ENCODE assay signal across 9 mouse cellular contexts in the genomic region with DNA sequence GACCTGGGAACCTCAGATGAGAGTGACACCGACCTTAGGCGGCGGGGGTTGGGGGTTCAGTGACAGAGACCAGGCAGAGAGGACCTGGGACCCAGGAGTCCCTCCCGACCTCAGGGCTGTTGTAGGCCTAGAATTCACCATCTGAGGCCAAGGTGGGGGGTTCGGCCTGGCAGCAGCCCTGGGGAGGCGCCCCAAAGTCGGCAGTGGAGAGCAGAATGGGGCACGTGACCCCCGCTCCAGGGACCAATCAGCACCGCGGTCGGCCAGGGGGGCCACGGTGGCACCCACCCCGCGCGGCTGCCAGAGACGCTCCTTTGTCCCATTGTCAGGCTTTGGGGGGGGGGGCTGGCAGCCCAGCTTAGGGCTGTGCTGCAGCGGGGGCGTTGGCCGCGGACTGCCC. TPM values are rescaled to one million over a fixed set of nuclear protein-coding genes. Genes with fewer than 3 reads are reported as not detected.
DNase-seq lines count a peak whose midpoint lies in the region; ATAC-seq and TF ChIP-seq lines count a peak whose summit lies in the region.
"Had no signal": no experiment of that assay in that cellular context is flagged by ENCODE, and none has a peak within 500 bp of the region (broad histone marks: within the 10 kb centered on the region; RNA-seq: fewer than 3 reads in every experiment).

No protein-coding gene starts in this region.

- H3K36me3 ChIP-seq in neural tube, embryonic 11.5 days (ENCODE audit: control insufficient read depth, insufficient read depth, low read length), result no peaks in the 10 kb centered on the region
- no peaks in the 10 kb centered on the region for H3K36me3 ChIP-seq in intestine, embryonic 15.5 days

- peaks cover 41% of the 10 kb centered on the region for H3K27me3 ChIP-seq in neural tube, embryonic 11.5 days (ENCODE audit: control insufficient read depth, insufficient read depth, low read length)
- peaks cover 54% of the 10 kb centered on the region for H3K27me3 ChIP-seq in intestine, embryonic 15.5 days (replicated peaks)

- H3K27ac ChIP-seq in neural tube, embryonic 11.5 days (ENCODE audit: low read depth, low read length), result no peak overlapping the region
- H3K27ac ChIP-seq in intestine, embryonic 15.5 days, result no peak overlapping the region
- H3K27ac ChIP-seq in olfactory bulb, adult 2 months (ENCODE audit: insufficient read depth, low read depth, low read length), result peak overlapping the region; percentile 1; the same call in 1 of the 2 replicates

- WGBS in neural tube, embryonic 11.5 days, result 6% methylated on average over 17 of the region's 21 CpGs
- WGBS in intestine, embryonic 15.5 days, result 13% methylated on average over 17 of the region's 21 CpGs
- WGBS in olfactory bulb, adult 2 months, result 7% methylated on average over 21 of the region's 21 CpGs

- peaks cover 16% of the 10 kb centered on the region for H3K4me1 ChIP-seq in neural tube, embryonic 11.5 days (ENCODE audit: control insufficient read depth, insufficient read depth, low read length)
- H3K4me1 ChIP-seq in intestine, embryonic 15.5 days (replicated peaks), result peaks cover 38% of the 10 kb centered on the region
- peaks cover 51% of the 10 kb centered on the region for H3K4me1 ChIP-seq in olfactory bulb, adult 2 months (ENCODE audit: control insufficient read depth, insufficient read depth, low read length)

- TF ChIP-seq CTCF in olfactory bulb, adult 2 months (IDR thresholded peaks at IDR 0.05; ENCODE audit: insufficient read depth, low read depth, low read length), result no peak

- no peaks in the 10 kb centered on the region for H3K9me3 ChIP-seq in neural tube, embryonic 11.5 days (ENCODE audit: control insufficient read depth, low read length)
- no peaks in the 10 kb centered on the region for H3K9me3 ChIP-seq in intestine, embryonic 15.5 days

- peak overlapping the region; percentile 75 for H3K4me3 ChIP-seq in neural tube, embryonic 11.5 days (ENCODE audit: low read depth, low read length)
- peak overlapping the region; percentile 68 for H3K4me3 ChIP-seq in intestine, embryonic 15.5 days (replicated peaks)
- peak overlapping the region; percentile 86 for H3K4me3 ChIP-seq in olfactory bulb, adult 2 months (ENCODE audit: insufficient read depth, low read depth, low read length)

- peak overlapping the region; percentile 97 for H3K4me2 ChIP-seq in neural tube, embryonic 11.5 days (ENCODE audit: low read depth)
- H3K4me2 ChIP-seq in intestine, embryonic 15.5 days (replicated peaks), result peak overlapping the region; percentile 100

- 0 out of 2 replicates have a peak, but pooled peaks have one; percentile 8 for TF ChIP-seq POLR2A in olfactory bulb, adult 2 months (IDR thresholded peaks at IDR 0.05; ENCODE audit: insufficient read depth, low read depth, low read length)

- peak; percentile 48 to 59 for DNase-seq in cerebellum, adult 18-20 months
- no peak for DNase-seq in cerebellum, postnatal 4 days (ENCODE audit: low spot score in 2 of 2)
- no peak for DNase-seq in neural tube, embryonic 11.5 days (ENCODE audit: low spot score)
- DNase-seq in neural tube, embryonic 10.5 days (ENCODE audit: extremely low spot score, low spot score), result no peak
- DNase-seq in c-Kit-positive CD71-positive TER-119-positive erythroid progenitor cells, embryonic 14.5 days (ENCODE audit: low spot score), result no peak
- no peak for DNase-seq in layer of hippocampus, postnatal 36 days

- no peak for ATAC-seq in neural tube, embryonic 11.5 days (ENCODE audit: insufficient read depth, low FRiP score, low TSS enrichment)
- ATAC-seq in intestine, embryonic 15.5 days, result 0 out of 2 replicates have a peak, but pooled peaks have one; percentile 1

- H3K9ac ChIP-seq in neural tube, embryonic 11.5 days (ENCODE audit: low read length), result peak overlapping the region; percentile 71
- peak overlapping the region; percentile 52; the same call in 1 of the 2 replicates for H3K9ac ChIP-seq in intestine, embryonic 15.5 days

RNA-seq across cellular contexts. Expression of gene Sema6b, which starts 0.8 kb away (rescaled TPM):
- 3.9 and 4.3 TPM in 2 replicates for polyA plus RNA-seq in neural tube, embryonic 11.5 days (2014; fragmentation: Nextera tagmentation; extraction: Ambion mirVana)
- 1.4 TPM in 2 replicates for polyA plus RNA-seq in intestine, embryonic 15.5 days (2015; fragmentation: Nextera tagmentation; extraction: Ambion mirVana)
- polyA plus RNA-seq in olfactory bulb, adult 2 months (2012; ENCODE audit: insufficient read depth, insufficient read length, low replicate concordance, missing spikeins), result not detected in 2 replicates
- total RNA-seq in layer of hippocampus, postnatal 36 days (2021), result 100 to 1,000 TPM; 129 to 138 TPM

RNA-seq across cellular contexts. Expression of gene Lrg1, which starts 17.6 kb away (rescaled TPM):
- polyA plus RNA-seq in neural tube, embryonic 11.5 days (2014; fragmentation: Nextera tagmentation; extraction: Ambion mirVana), result not detected in 2 replicates
- 0.15 and 0.33 TPM in 2 replicates for polyA plus RNA-seq in intestine, embryonic 15.5 days (2015; fragmentation: Nextera tagmentation; extraction: Ambion mirVana)
- polyA plus RNA-seq in olfactory bulb, adult 2 months (2012; ENCODE audit: insufficient read depth, insufficient read length, low replicate concordance, missing spikeins), result not detected in 2 replicates
- 1 to 10 TPM in 1 of 2 experiments, under 1 TPM in 1; 0.40 to 1.7 TPM for total RNA-seq in layer of hippocampus, postnatal 36 days (2021)

RNA-seq across cellular contexts. Expression of gene Plin5, which starts 22.0 kb away (rescaled TPM):
- polyA plus RNA-seq in neural tube, embryonic 11.5 days (2014; fragmentation: Nextera tagmentation; extraction: Ambion mirVana), result 0.16 and 0.23 TPM in 2 replicates
- polyA plus RNA-seq in intestine, embryonic 15.5 days (2015; fragmentation: Nextera tagmentation; extraction: Ambion mirVana), result 0.52 and 0.85 TPM in 2 replicates
- polyA plus RNA-seq in olfactory bulb, adult 2 months (2012; ENCODE audit: insufficient read depth, insufficient read length, low replicate concordance, missing spikeins), result not detected in 2 replicates
- under 1 TPM; 0.40 to 0.63 TPM for total RNA-seq in layer of hippocampus, postnatal 36 days (2021)
- polyA plus RNA-seq: erythroblast, embryonic 14.5 days had no signal

RNA-seq across cellular contexts. Expression of gene Tnfaip8l1, which starts 22.9 kb away (rescaled TPM):
- 10.2 and 11.0 TPM in 2 replicates for polyA plus RNA-seq in neural tube, embryonic 11.5 days (2014; fragmentation: Nextera tagmentation; extraction: Ambion mirVana)
- 11.9 and 12.8 TPM in 2 replicates for polyA plus RNA-seq in intestine, embryonic 15.5 days (2015; fragmentation: Nextera tagmentation; extraction: Ambion mirVana)
- not detected in 2 replicates for polyA plus RNA-seq in olfactory bulb, adult 2 months (2012; ENCODE audit: insufficient read depth, insufficient read length, low replicate concordance, missing spikeins)
- total RNA-seq in layer of hippocampus, postnatal 36 days (2021), result 1 to 10 TPM; 5.3 to 7.3 TPM

RNA-seq across cellular contexts. Expression of gene Plin4, which starts 29.8 kb away (rescaled TPM):
- polyA plus RNA-seq in neural tube, embryonic 11.5 days (2014; fragmentation: Nextera tagmentation; extraction: Ambion mirVana), result 0.13 TPM in 1 of 2 replicates, not detected in the other
- 0.03 and 0.14 TPM in 2 replicates for polyA plus RNA-seq in intestine, embryonic 15.5 days (2015; fragmentation: Nextera tagmentation; extraction: Ambion mirVana)
- polyA plus RNA-seq in olfactory bulb, adult 2 months (2012; ENCODE audit: insufficient read depth, insufficient read length, low replicate concordance, missing spikeins), result not detected in 2 replicates
- 1 to 10 TPM; 1.4 to 6.8 TPM for total RNA-seq in layer of hippocampus, postnatal 36 days (2021)
- polyA plus RNA-seq: erythroblast, embryonic 14.5 days had no signal

Comparison
In these comparisons a context has a peak if more than half of its experiments do, and no peak if none do; other contexts are left out.
1. DNase-seq: peak in cerebellum, adult 18-20 months (2 of 2); none in cerebellum, postnatal 4 days (0 of 2), neural tube, embryonic 11.5 days (single experiment), neural tube, embryonic 10.5 days (single experiment), c-Kit-positive CD71-positive TER-119-positive erythroid progenitor cells, embryonic 14.5 days (single experiment) and layer of hippocampus, postnatal 36 days (0 of 2).
2. Peak in every context shown above with its lines, with median percentiles within 50 percentile points of each other: H3K4me3 ChIP-seq.